ENCODE assay signal across 30 mouse cellular contexts in genomic region chr4:70109011-70109410, GRCm38 (mm10).
"Had no signal": no experiment of that assay in that cellular context is flagged by ENCODE, and none has a peak within 500 bp of the region (broad histone marks: within the 10 kb centered on the region; RNA-seq: fewer than 3 reads in every experiment).

No protein-coding gene starts in this region.

- H3K27ac ChIP-seq: left cerebral cortex, adult 2 months; limb, embryonic 12.5 days; limb, embryonic 15.5 days; liver, embryonic 12.5 days; liver, embryonic 13.5 days; liver, embryonic 14.5 days; liver, embryonic 15.5 days; lung, embryonic 15.5 days; macrophage; midbrain, embryonic 10.5 days; midbrain, embryonic 12.5 days; midbrain, embryonic 13.5 days; midbrain, embryonic 15.5 days; neural tube, embryonic 12.5 days had no signal

- H3K9ac ChIP-seq: limb, embryonic 12.5 days; limb, embryonic 15.5 days; liver, embryonic 12.5 days; liver, embryonic 13.5 days; liver, embryonic 14.5 days; liver, embryonic 15.5 days; liver, postnatal 0 days; lung, embryonic 14.5 days; lung, embryonic 15.5 days; midbrain, embryonic 12.5 days; midbrain, embryonic 13.5 days; midbrain, embryonic 15.5 days; neural tube, embryonic 12.5 days had no signal

- DNase-seq: left cerebral cortex, postnatal 4 days; liver; liver, embryonic 13.5 days; liver, postnatal 0 days; lung, adult 18-20 months; lung, embryonic 14.5 days; lung, postnatal 10 days; lung, postnatal 14 days; lung, postnatal 36 days; lung, postnatal 4 days; midbrain, embryonic 14.5 days had no signal

- ATAC-seq: liver, embryonic 12.5 days; liver, postnatal 0 days; lung, postnatal 0 days; midbrain, embryonic 13.5 days; midbrain, embryonic 15.5 days; midbrain, embryonic 16.5 days had no signal

- H3K9me3 ChIP-seq: limb, embryonic 12.5 days; limb, embryonic 15.5 days; liver, embryonic 12.5 days; liver, embryonic 13.5 days; liver, embryonic 15.5 days; lung, embryonic 15.5 days; midbrain, embryonic 10.5 days; midbrain, embryonic 12.5 days; midbrain, embryonic 13.5 days; midbrain, embryonic 15.5 days; neural tube, embryonic 12.5 days had no signal

- H3K27me3 ChIP-seq: limb, embryonic 12.5 days; limb, embryonic 15.5 days; liver, embryonic 12.5 days; liver, embryonic 13.5 days; liver, embryonic 15.5 days; lung, embryonic 15.5 days; megakaryocyte, embryonic 14.5 days; midbrain, embryonic 12.5 days; midbrain, embryonic 13.5 days; midbrain, embryonic 15.5 days; neural tube, embryonic 12.5 days had no signal

- H3K4me2 ChIP-seq: limb, embryonic 12.5 days; limb, embryonic 15.5 days; liver, embryonic 11.5 days; liver, embryonic 12.5 days; liver, embryonic 13.5 days; liver, embryonic 15.5 days; lung, embryonic 14.5 days; lung, embryonic 15.5 days; midbrain, embryonic 11.5 days; midbrain, embryonic 12.5 days; midbrain, embryonic 13.5 days; midbrain, embryonic 15.5 days; neural tube, embryonic 12.5 days had no signal

- H3K4me1 ChIP-seq: limb, embryonic 12.5 days; limb, embryonic 15.5 days; liver, embryonic 12.5 days; liver, embryonic 13.5 days; liver, embryonic 15.5 days; lung, embryonic 15.5 days; megakaryocyte, embryonic 14.5 days; midbrain, embryonic 10.5 days; midbrain, embryonic 12.5 days; midbrain, embryonic 13.5 days; midbrain, embryonic 15.5 days; neural tube, embryonic 12.5 days had no signal

- H3K36me3 ChIP-seq: limb, embryonic 12.5 days; limb, embryonic 15.5 days; liver, embryonic 12.5 days; liver, embryonic 13.5 days; liver, embryonic 15.5 days; lung, embryonic 15.5 days; midbrain, embryonic 10.5 days; midbrain, embryonic 12.5 days; midbrain, embryonic 13.5 days; midbrain, embryonic 15.5 days; neural tube, embryonic 12.5 days had no signal

- H3K4me3 ChIP-seq: left cerebral cortex, adult 2 months; limb, embryonic 12.5 days; limb, embryonic 15.5 days; liver, embryonic 12.5 days; liver, embryonic 13.5 days; liver, embryonic 15.5 days; lung, embryonic 15.5 days; midbrain, embryonic 10.5 days; midbrain, embryonic 12.5 days; midbrain, embryonic 13.5 days; midbrain, embryonic 15.5 days; myocyte; neural tube, embryonic 12.5 days had no signal
